Mouse (Mus musculus) stomach, postnatal 0 days (tissue): ENCODE measurements at regions not wholly inside any gene's neighbourhood (a gene's known extent, or its start where the extent isn't known, plus 50 kb on each side); places are given as distances from the start of the nearest gene placed in this dataset.

ENCODE experiments used
- ATAC-seq: fragments of 200-750 bp; cut with Nextera tagmentation; 2 replicates; pipeline ENCODE4 v1.8.0; 2017; ENCODE audit not compliant: low FRiP score, low TSS enrichment
- DNase-seq: peaks from one replicate; pipeline ENCODE4 v3.0.0-alpha.2; 2016; ENCODE audit warnings: low spot score
- H3K27ac ChIP-seq: fragments of 300-500 bp; sonication (generic); replicated peaks from 2 replicates; pipeline ENCODE4 v1.5.1; 2014; ENCODE audit warnings: mild to moderate bottlenecking, control low read depth
- H3K27me3 ChIP-seq: fragments of 300-500 bp; sonication (generic); 2 replicates; pipeline ENCODE4 v1.6.1; 2014; ENCODE audit warnings: low read length; ENCODE audit not compliant: control insufficient read depth, insufficient read depth
- H3K36me3 ChIP-seq: fragments of 300-500 bp; sonication (generic); 2 replicates; pipeline ENCODE4 v1.6.1; 2014; ENCODE audit warnings: low read length, mixed read lengths; ENCODE audit not compliant: control insufficient read depth, insufficient read depth
- H3K4me1 ChIP-seq: fragments of 300-500 bp; sonication (generic); replicated peaks from 2 replicates; pipeline ENCODE4 v1.6.1; 2014; ENCODE audit warnings: antibody characterized with exemption; ENCODE audit not compliant: control insufficient read depth, insufficient read depth
- H3K4me2 ChIP-seq: fragments of 300-500 bp; sonication (generic); replicated peaks from 2 replicates; pipeline ENCODE4 v1.6.1; 2014; ENCODE audit warnings: low read depth, mild to moderate bottlenecking, control low read depth, moderate library complexity
- H3K4me3 ChIP-seq: fragments of 300-500 bp; sonication (generic); 2 replicates; pipeline ENCODE4 v1.5.1; 2014; ENCODE audit warnings: low read depth, low read length, control low read depth
- H3K9ac ChIP-seq: fragments of 300-500 bp; sonication (generic); 2 replicates; pipeline ENCODE4 v1.6.1; 2014; ENCODE audit warnings: mild to moderate bottlenecking, low read length, control low read depth, mixed read lengths
- H3K9me3 ChIP-seq: fragments of 300-500 bp; sonication (generic); 2 replicates; pipeline ENCODE4 v1.6.1; 2016; ENCODE audit warnings: low read length; ENCODE audit not compliant: control insufficient read depth
- CTCF ChIP-seq: IDR thresholded peaks from 2 replicates; pipeline ENCODE4 v1.5.1; 2016; ENCODE audit warnings: antibody characterized with exemption, low read depth, mild to moderate bottlenecking, moderate library complexity
- EP300 ChIP-seq: optimal IDR thresholded peaks from 2 replicates; pipeline ENCODE3; 2016; ENCODE audit warnings: antibody characterized with exemption
- WGBS: fragments of 180-500 bp; shearing (Covaris S2); extraction: QIAGEN DNeasy Blood & Tissue Kit; methylation state at CpG from one replicate; pipeline ENCODE4 v1.1.7; 2014; 5-methylcytosine and 5-hydroxymethylcytosine counted together

DNA sequence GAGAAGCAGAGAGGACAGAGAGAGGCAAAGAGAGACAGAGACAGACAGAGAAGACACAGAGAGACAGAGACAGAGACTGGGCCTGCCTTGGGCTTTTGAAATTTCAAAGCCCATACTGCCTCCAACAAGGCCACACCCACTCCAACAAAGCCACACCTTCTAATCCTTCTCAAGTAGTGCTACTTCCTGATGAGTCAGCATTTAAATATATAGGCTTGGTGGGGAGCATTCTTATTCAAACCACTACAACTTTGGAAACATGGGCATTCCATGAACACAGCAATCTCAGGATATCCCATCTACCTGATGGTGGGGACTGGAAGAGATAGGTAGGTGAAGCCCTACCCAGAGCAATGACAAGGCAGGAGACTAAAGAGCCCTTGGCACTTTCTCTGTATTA lies 182.0 kb upstream of the N4bp1 start:
- no peak overlapping the region for H3K4me2 ChIP-seq
- H3K4me1 ChIP-seq = no peaks in the 10 kb centered on the region
- no peak overlapping the region for H3K4me3 ChIP-seq
- no peak for DNase-seq
- no peaks in the 10 kb centered on the region for H3K36me3 ChIP-seq
- H3K9ac ChIP-seq = no peak overlapping the region
- H3K27ac ChIP-seq = no peak overlapping the region
- H3K27me3 ChIP-seq = no peaks in the 10 kb centered on the region
- no peaks in the 10 kb centered on the region for H3K9me3 ChIP-seq
- no peak for TF ChIP-seq CTCF
- TF ChIP-seq EP300 = no peak
- ATAC-seq = no peak

GRCm38 (mm10) chr8:87064768-87065167 lies 179.7 kb upstream of the N4bp1 start:
- Histone ChIP-seq H3K4me1 (no peaks in the 10 kb centered on the region), H3K4me3 (no peak overlapping the region), H3K9ac (no peak overlapping the region), H3K27ac (no peak overlapping the region), H3K36me3 (no peaks in the 10 kb centered on the region), H3K9me3 (no peaks in the 10 kb centered on the region), H3K4me2 (no peak overlapping the region), H3K27me3 (no peaks in the 10 kb centered on the region)
- TF ChIP-seq CTCF = no peak
- TF ChIP-seq EP300 = no peak
- WGBS = 93% methylated on average over 9 of the region's 9 CpGs
- DNase-seq (no peak), ATAC-seq (no peak)

DNA sequence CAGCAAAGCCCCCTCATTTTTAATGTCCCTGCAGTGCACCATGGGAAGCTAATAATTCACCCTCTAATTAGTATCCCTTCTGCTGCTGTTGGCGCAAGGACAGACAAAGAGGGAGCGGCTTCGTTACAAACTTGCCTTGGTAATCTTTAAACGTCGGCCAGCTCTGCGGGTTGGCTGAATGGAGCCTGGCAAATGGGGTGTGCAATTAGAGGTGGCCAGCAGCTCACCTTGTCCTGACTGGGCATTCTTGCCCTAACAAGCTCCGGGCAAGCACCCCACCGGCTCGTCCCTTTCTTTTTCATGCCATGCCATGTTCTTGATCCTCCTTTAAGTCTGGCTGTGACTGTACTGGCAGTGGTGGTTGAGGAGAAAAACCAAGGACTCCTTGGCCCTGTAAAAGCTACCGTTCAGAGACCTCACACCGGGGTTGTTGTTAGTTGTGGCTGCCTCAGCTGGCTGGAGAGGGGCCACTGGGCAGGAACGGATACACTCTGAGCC lies 179.2 kb upstream of the N4bp1 start:
- no peak for TF ChIP-seq CTCF
- TF ChIP-seq EP300 = no peak
- H3K4me1 ChIP-seq = no peaks in the 10 kb centered on the region
- H3K27me3 ChIP-seq = no peaks in the 10 kb centered on the region
- no peak overlapping the region for H3K9ac ChIP-seq
- 71% methylated on average over 12 of the region's 12 CpGs for WGBS
- no peaks in the 10 kb centered on the region for H3K36me3 ChIP-seq
- DNase-seq (no peak), ATAC-seq (no peak)
- no peak overlapping the region for H3K4me3 ChIP-seq
- H3K27ac ChIP-seq = no peak overlapping the region
- no peaks in the 10 kb centered on the region for H3K9me3 ChIP-seq
- H3K4me2 ChIP-seq = no peak overlapping the region

DNA sequence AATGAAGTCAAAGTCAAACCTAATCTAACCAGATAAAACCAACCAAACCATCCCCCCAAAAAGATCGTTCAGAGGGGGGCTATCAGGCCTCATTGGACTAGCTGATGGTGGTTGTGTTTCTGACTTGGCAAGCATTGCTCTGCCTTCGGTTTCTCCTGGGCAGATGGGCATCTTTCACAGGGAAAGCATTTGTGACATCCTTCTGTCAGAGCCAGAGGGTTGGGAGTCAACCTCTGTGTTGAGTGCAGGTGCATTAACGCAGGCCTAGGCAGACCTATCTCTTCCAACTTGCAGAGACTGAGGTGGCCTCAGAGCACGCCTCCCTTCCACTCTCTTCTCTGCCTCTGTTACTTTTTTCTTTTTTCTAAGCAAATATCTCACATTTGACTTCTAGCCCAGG lies 178.5 kb upstream of the N4bp1 start:
- DNase-seq (no peak), ATAC-seq (no peak)
- no peaks in the 10 kb centered on the region for H3K27me3 ChIP-seq
- H3K36me3 ChIP-seq = no peaks in the 10 kb centered on the region
- H3K4me2 ChIP-seq = no peak overlapping the region
- no peak overlapping the region for H3K4me3 ChIP-seq
- H3K27ac ChIP-seq = no peak overlapping the region
- H3K4me1 ChIP-seq = no peaks in the 10 kb centered on the region
- no peak overlapping the region for H3K9ac ChIP-seq
- WGBS = 85% methylated on average over 4 of the region's 4 CpGs
- H3K9me3 ChIP-seq = no peaks in the 10 kb centered on the region
- no peak for TF ChIP-seq CTCF
- no peak for TF ChIP-seq EP300

DNA sequence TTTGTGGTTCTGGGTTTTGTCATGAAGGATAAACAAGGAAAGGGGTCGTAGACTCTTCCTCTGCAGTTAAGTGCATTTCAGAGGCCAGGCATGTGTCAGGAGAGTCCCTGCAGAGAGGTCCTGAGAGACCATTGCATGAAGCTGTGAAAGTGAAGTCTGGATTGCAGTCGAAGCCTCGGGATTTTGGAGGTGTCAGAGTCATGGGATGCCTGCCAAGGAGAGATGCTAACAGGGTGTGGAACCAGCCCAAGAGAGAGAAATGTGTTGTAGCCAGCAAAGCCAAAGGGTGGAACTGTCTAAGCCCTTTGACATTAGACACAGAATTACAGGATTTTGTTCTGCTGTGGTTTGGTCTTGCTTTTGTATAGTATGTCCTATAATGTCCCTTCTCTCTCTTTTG lies 164.7 kb upstream of the N4bp1 start:
- 26% methylated on average over 3 of the region's 3 CpGs for WGBS
- no peaks in the 10 kb centered on the region for H3K9me3 ChIP-seq
- H3K9ac ChIP-seq = no peak overlapping the region
- no peaks in the 10 kb centered on the region for H3K4me1 ChIP-seq
- H3K4me3 ChIP-seq = no peak overlapping the region
- TF ChIP-seq CTCF (no peak), EP300 (no peak)
- no peak for ATAC-seq
- no peaks in the 10 kb centered on the region for H3K36me3 ChIP-seq
- H3K27ac ChIP-seq = no peak overlapping the region
- no peak for DNase-seq
- no peaks in the 10 kb centered on the region for H3K27me3 ChIP-seq
- no peak overlapping the region for H3K4me2 ChIP-seq

DNA sequence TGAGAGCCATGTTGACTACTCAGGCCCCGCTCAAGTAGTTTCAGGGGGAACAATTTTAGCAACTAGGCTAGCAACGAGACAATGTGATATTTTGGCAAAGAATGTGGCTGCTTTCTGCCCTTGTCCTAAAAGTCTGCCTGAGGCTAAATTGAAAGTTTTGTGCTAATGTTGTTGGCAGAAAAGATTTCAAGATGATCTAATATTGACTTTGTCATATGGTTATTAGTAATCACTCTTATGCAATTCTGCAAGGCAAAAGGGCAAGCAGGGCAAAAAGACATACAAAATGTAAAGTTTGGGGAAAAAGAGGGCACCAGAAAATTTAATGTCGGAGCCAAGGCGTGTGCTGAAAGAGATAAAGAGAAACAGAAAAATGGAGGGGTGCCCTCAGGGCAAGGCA lies 164.1 kb upstream of the N4bp1 start:
- Histone ChIP-seq H3K9ac (no peak overlapping the region), H3K4me2 (no peak overlapping the region), H3K27me3 (no peaks in the 10 kb centered on the region), H3K4me1 (no peaks in the 10 kb centered on the region), H3K9me3 (no peaks in the 10 kb centered on the region), H3K27ac (no peak overlapping the region), H3K4me3 (no peak overlapping the region), H3K36me3 (no peaks in the 10 kb centered on the region)
- DNase-seq = no peak
- WGBS = 79% methylated on average over 4 of the region's 4 CpGs
- no peak for ATAC-seq
- no peak for TF ChIP-seq CTCF
- no peak for TF ChIP-seq EP300
